Mouse (Mus musculus) bone marrow macrophage, adult 2 months (primary cell): ENCODE results near the gene Slc9a3r1.

Source experiments
- CTCF ChIP-seq: IDR thresholded peaks from 2 replicates; pipeline ENCODE4 v1.5.1; 2012; ENCODE audit warnings: low read depth, mild to moderate bottlenecking, low read length, moderate library complexity
- POLR2A ChIP-seq: IDR thresholded peaks from 2 replicates; pipeline ENCODE4 v1.6.1; 2012; ENCODE audit warnings: mild to moderate bottlenecking, low read depth, low read length, borderline replicate concordance

DNA sequence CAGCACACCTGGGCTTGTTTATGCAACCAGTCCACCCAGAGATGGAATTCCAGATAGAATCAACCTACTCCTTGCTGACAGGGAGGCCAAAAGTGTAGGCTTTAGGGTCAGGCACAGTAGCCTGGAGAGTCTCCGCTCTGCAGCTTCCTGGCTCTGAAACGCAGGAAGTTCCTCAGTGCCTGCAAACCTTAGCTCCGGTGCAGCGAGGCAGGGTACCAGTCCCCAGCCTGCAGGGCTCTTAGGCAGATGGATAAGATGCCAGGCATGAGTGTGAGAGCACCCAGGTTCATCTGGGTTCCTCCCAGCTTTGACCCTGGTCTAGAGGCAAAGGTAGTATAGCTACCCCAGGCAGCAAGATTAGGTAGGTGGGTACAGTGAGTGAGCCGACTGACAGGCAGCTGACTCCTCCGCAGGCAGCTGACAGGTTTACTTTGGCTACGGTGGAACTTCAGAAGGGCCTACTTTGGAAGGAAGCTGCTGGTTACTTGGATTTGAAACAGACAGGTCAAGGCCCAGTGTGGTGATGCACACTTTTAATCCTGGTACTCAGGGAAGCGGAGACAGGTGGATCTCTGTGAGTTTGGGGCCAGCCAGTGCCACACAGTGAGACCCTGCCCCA, 4.6 kb downstream of the Slc9a3r1 start:
- TF ChIP-seq POLR2A (no peak), CTCF (no peak)
